Mouse (Mus musculus): ENCODE measurements around the gene Cdc42se1. TPM values are rescaled to one million over a fixed set of nuclear protein-coding genes. Genes with fewer than 3 reads are reported as not detected.

Cdc42se1 gene
- total and polyA plus RNA-seq, 3 experiments: 88.3 to 128 (median 109) TPM

GRCm38 (mm10) chr3:95269789-95270188 lies 41.3 kb downstream of the Cdc42se1 start:
- TF ChIP-seq POLR2AphosphoS5 (IDR thresholded peaks at IDR 0.05; ENCODE audit: insufficient replicate concordance, low read depth, low read length) (no peak), CTCF (IDR thresholded peaks at IDR 0.05; ENCODE audit: low read depth, low read length) (no peak), GATA2 (IDR thresholded peaks at IDR 0.05; ENCODE audit: borderline replicate concordance, low read depth, low read length) (no peak), TAL1 (conservative IDR thresholded peaks at IDR 0.05; ENCODE audit: low read depth, low read length) (no peak), GATA1 (IDR thresholded peaks at IDR 0.05; ENCODE audit: borderline replicate concordance, low read length) (no peak)
- ATAC-seq (ENCODE audit: extremely low read depth, insufficient number of reproducible peaks, low FRiP score, poor library complexity, severe bottlenecking): no peak
- Histone ChIP-seq H3K36me3 (replicated peaks) (peaks cover 82% of the 10 kb centered on the region), H3K4me3 (ENCODE audit: low read depth, low read length) (no peak overlapping the region), H3K4me1 (ENCODE audit: insufficient read depth, low read depth, low read length) (peaks cover 6% of the 10 kb centered on the region), H3K9me3 (replicated peaks) (peaks cover 5% of the 10 kb centered on the region), H3K27me3 (ENCODE audit: insufficient read depth, low read length) (no peaks in the 10 kb centered on the region)
- DNase-seq (ENCODE audit: low spot score): no peak

GRCm38 (mm10) chr3:95270766-95271364 lies 42.3 kb downstream of the Cdc42se1 start:
- no peak overlapping the region for H3K4me3 ChIP-seq (ENCODE audit: low read depth, low read length)
- no peak for ATAC-seq (ENCODE audit: extremely low read depth, insufficient number of reproducible peaks, low FRiP score, poor library complexity, severe bottlenecking)
- no peak for DNase-seq (ENCODE audit: low spot score)
- no peak for TF ChIP-seq GATA2 (IDR thresholded peaks at IDR 0.05; ENCODE audit: borderline replicate concordance, low read depth, low read length)
- TF ChIP-seq TAL1 (conservative IDR thresholded peaks at IDR 0.05; ENCODE audit: low read depth, low read length): no peak
- TF ChIP-seq POLR2AphosphoS5 (IDR thresholded peaks at IDR 0.05; ENCODE audit: insufficient replicate concordance, low read depth, low read length): no peak
- no peak for TF ChIP-seq GATA1 (IDR thresholded peaks at IDR 0.05; ENCODE audit: borderline replicate concordance, low read length)
- no peak for TF ChIP-seq CTCF (IDR thresholded peaks at IDR 0.05; ENCODE audit: low read depth, low read length)
- H3K4me1 ChIP-seq (ENCODE audit: insufficient read depth, low read depth, low read length): peaks cover 15% of the 10 kb centered on the region
- H3K9me3 ChIP-seq (replicated peaks): peaks cover 5% of the 10 kb centered on the region
- H3K36me3 ChIP-seq (replicated peaks): peaks cover 87% of the 10 kb centered on the region
- H3K27me3 ChIP-seq (ENCODE audit: insufficient read depth, low read length): no peaks in the 10 kb centered on the region

GRCm38 (mm10) chr3:95273471-95273870 lies 44.9 kb downstream of the Cdc42se1 start:
- no peak for TF ChIP-seq GATA2 (IDR thresholded peaks at IDR 0.05; ENCODE audit: borderline replicate concordance, low read depth, low read length)
- no peaks in the 10 kb centered on the region for H3K9me3 ChIP-seq (replicated peaks)
- no peaks in the 10 kb centered on the region for H3K27me3 ChIP-seq (ENCODE audit: insufficient read depth, low read length)
- DNase-seq (ENCODE audit: low spot score): no peak
- no peak overlapping the region for H3K4me3 ChIP-seq (ENCODE audit: low read depth, low read length)
- peaks cover 70% of the 10 kb centered on the region for H3K36me3 ChIP-seq (replicated peaks)
- no peak for ATAC-seq (ENCODE audit: extremely low read depth, insufficient number of reproducible peaks, low FRiP score, poor library complexity, severe bottlenecking)
- peaks cover 36% of the 10 kb centered on the region for H3K4me1 ChIP-seq (ENCODE audit: insufficient read depth, low read depth, low read length)

GRCm38 (mm10) chr3:95274453-95274852 lies 45.9 kb downstream of the Cdc42se1 start:
- DNase-seq (ENCODE audit: low spot score) (no peak), ATAC-seq (ENCODE audit: extremely low read depth, insufficient number of reproducible peaks, low FRiP score, poor library complexity, severe bottlenecking) (no peak)
- Histone ChIP-seq H3K4me3 (ENCODE audit: low read depth, low read length) (no peak overlapping the region), H3K4me1 (ENCODE audit: insufficient read depth, low read depth, low read length) (peaks cover 45% of the 10 kb centered on the region), H3K27me3 (ENCODE audit: insufficient read depth, low read length) (no peaks in the 10 kb centered on the region), H3K36me3 (replicated peaks) (peaks cover 64% of the 10 kb centered on the region), H3K9me3 (replicated peaks) (no peaks in the 10 kb centered on the region)
- no peak for TF ChIP-seq POLR2AphosphoS5 (IDR thresholded peaks at IDR 0.05; ENCODE audit: insufficient replicate concordance, low read depth, low read length)
- TF ChIP-seq CTCF (IDR thresholded peaks at IDR 0.05; ENCODE audit: low read depth, low read length): no peak
- TF ChIP-seq TAL1 (conservative IDR thresholded peaks at IDR 0.05; ENCODE audit: low read depth, low read length): no peak
- no peak for TF ChIP-seq GATA2 (IDR thresholded peaks at IDR 0.05; ENCODE audit: borderline replicate concordance, low read depth, low read length)
- no peak for TF ChIP-seq GATA1 (IDR thresholded peaks at IDR 0.05; ENCODE audit: borderline replicate concordance, low read length)

GRCm38 (mm10) chr3:95275161-95275560 lies 46.6 kb downstream of the Cdc42se1 start:
- H3K4me3 ChIP-seq (ENCODE audit: low read depth, low read length): no peak overlapping the region
- no peaks in the 10 kb centered on the region for H3K27me3 ChIP-seq (ENCODE audit: insufficient read depth, low read length)
- DNase-seq (ENCODE audit: low spot score) (no peak), ATAC-seq (ENCODE audit: extremely low read depth, insufficient number of reproducible peaks, low FRiP score, poor library complexity, severe bottlenecking) (no peak)
- peaks cover 57% of the 10 kb centered on the region for H3K36me3 ChIP-seq (replicated peaks)
- peaks cover 50% of the 10 kb centered on the region for H3K4me1 ChIP-seq (ENCODE audit: insufficient read depth, low read depth, low read length)
- TF ChIP-seq CTCF (IDR thresholded peaks at IDR 0.05; ENCODE audit: low read depth, low read length) (no peak), GATA1 (IDR thresholded peaks at IDR 0.05; ENCODE audit: borderline replicate concordance, low read length) (no peak), POLR2AphosphoS5 (IDR thresholded peaks at IDR 0.05; ENCODE audit: insufficient replicate concordance, low read depth, low read length) (no peak), GATA2 (IDR thresholded peaks at IDR 0.05; ENCODE audit: borderline replicate concordance, low read depth, low read length) (no peak), TAL1 (conservative IDR thresholded peaks at IDR 0.05; ENCODE audit: low read depth, low read length) (no peak)
- H3K9me3 ChIP-seq (replicated peaks): no peaks in the 10 kb centered on the region

GRCm38 (mm10) chr3:95276428-95276934 lies 47.9 kb downstream of the Cdc42se1 start:
- Histone ChIP-seq H3K4me3 (ENCODE audit: low read depth, low read length) (no peak overlapping the region), H3K27me3 (ENCODE audit: insufficient read depth, low read length) (no peaks in the 10 kb centered on the region), H3K4me1 (ENCODE audit: insufficient read depth, low read depth, low read length) (peaks cover 60% of the 10 kb centered on the region), H3K36me3 (replicated peaks) (peaks cover 49% of the 10 kb centered on the region), H3K9me3 (replicated peaks) (no peaks in the 10 kb centered on the region)
- TF ChIP-seq GATA1 (IDR thresholded peaks at IDR 0.05; ENCODE audit: borderline replicate concordance, low read length) (no peak), TAL1 (conservative IDR thresholded peaks at IDR 0.05; ENCODE audit: low read depth, low read length) (no peak), GATA2 (IDR thresholded peaks at IDR 0.05; ENCODE audit: borderline replicate concordance, low read depth, low read length) (no peak), CTCF (IDR thresholded peaks at IDR 0.05; ENCODE audit: low read depth, low read length) (no peak), POLR2AphosphoS5 (IDR thresholded peaks at IDR 0.05; ENCODE audit: insufficient replicate concordance, low read depth, low read length) (no peak)
- ATAC-seq (ENCODE audit: extremely low read depth, insufficient number of reproducible peaks, low FRiP score, poor library complexity, severe bottlenecking) (no peak), DNase-seq (ENCODE audit: low spot score) (no peak)

Measured in G1E (cell line).